Mouse (Mus musculus): ENCODE results near the gene Creg2.
"Not testable (repeated sequence)": the region's sequence is repeated elsewhere in the genome, so short reads cannot be mapped to it uniquely, and the experiment has no call there.

Creg2 gene

DNA sequence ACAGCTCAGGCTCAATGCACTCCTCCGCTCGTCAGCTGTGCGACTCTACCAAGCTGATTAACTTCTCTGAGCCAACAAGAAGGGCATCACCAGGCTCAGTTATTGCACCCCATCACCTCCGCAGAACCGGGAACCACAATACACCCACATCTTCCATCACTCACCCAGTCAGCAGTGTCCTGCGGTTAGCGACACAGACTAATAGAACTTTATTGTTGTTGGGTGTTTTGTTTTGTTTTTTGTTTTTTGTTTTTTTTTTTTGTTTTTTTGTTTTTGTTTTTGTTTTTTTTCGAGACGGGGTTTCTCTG lies at the start of gene Creg2:
Gene Creg2 (minus strand): TSS at position 234 of the 308 bp plus-strand sequence.
- peak in 1 of 2 experiments; percentile 82 for DNase-seq (ENCODE audit: low spot score in 2 of 2)

DNA sequence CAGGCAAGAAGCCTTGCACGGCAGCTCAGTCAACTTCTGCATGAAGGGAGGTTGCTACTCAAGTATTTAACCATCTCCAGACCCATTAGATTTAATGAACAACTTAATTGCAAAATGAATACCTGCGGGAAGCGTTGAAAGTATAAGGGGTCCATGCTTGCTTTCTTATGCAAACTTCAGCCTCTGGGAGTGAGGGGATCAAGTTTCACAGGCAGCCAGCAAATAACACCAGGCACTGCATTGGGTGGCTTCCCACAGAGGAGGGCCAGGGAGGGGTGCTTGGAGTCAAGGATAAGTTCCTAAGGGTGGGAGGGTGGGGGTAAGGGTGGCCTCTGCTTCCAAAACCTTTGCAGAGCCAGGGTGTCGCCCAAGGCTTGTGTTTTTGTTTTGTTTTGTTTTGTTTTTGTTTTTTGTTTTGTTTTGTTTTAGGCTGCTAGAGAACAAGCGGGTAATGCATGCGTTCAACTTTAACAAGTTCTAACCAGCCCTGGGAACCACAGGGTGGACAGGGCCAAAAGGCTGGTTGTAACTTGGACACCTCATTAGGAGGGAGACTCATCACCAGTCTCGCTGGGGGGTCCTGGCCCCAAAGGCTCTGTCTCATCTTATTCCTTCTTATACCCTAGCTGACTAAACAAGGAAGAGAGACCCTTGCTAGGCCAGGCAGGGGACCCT lies 49.5 kb upstream of the Creg2 start:
- DNase-seq (ENCODE audit: low spot score in 2 of 2), result no peak

DNA sequence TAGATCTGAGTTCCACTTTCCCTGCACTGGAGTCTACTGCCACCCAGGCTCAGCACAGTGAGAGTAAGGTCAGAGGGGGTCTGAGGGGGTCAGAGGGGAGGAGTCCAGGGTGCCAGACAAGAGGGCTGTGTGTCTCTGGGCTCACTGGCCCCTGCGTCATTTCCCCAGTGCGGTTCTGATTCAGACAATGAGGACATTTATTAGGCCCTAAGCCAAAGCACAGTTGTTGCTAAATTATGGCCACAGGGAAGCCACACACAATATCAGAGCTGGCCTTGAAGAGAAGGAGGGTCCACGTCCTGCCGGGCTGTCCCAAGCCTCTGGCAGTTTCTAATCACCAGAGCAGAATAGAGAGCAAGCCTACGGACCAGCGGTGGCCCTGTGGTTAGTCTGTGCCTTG lies 47.2 kb upstream of the Creg2 start:
- DNase-seq (ENCODE audit: low spot score in 2 of 2), result no peak

DNA sequence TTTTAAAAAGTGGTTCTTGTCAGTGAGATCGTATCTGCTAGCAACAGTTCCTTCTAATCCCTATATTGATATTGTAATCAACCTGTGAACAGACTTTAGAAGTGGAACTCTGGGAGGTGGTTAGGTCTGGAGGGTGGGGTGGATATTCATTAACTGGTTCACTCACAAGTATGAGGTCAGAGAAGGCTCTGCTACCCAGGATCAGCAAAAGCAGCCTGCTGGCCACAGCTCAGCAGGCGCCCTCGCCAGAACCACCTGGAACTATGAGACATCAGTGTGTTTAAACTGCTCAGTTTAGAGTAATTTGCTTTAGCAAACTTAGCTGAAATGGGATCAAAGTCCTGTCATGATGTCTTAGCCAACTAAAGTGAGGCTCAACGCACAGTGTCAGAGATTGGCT lies 43.9 kb upstream of the Creg2 start:
- no peak for DNase-seq (ENCODE audit: low spot score in 2 of 2)

DNA sequence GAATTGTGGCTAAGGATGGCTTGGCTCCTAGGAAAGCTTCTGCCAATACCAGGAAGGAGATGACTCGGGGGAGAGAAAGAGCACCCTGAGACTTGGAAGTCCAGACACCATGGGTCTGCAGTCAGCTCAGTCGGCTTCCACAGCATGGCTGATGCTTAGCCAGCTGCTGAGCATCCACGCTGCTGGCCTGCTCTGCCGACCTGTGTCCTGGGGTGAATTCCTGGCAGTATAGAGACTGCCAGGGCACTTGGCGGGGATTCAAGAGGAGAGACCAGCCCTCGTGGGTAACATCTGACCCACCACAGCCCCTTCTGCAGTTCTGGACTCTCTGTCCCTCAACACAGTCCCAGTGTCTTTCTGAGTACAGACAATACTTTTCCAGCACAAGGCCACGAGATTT lies 43.5 kb upstream of the Creg2 start:
- no peak for DNase-seq (ENCODE audit: low spot score in 2 of 2)

DNA sequence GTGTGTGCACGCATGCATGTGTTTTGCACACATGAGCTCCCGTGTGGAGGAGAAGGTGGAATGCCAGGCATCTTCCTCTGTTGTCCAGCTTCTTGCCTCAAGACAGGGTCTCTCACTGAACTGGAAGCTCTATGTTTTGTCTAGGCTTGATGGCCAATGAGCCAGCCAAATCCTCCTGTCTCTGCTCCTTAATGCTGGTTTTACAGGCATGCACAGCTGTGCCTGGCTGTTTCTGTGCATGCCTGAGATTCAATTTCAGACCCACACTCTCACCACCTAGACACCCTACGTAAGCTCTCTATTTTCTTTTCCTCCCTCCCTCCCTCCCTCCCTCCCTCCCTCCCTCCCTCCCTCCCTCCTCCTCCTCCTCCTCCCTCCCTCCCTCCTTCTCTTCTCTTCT lies 40.7 kb upstream of the Creg2 start:
- DNase-seq (ENCODE audit: low spot score in 2 of 2), result no peak

DNA sequence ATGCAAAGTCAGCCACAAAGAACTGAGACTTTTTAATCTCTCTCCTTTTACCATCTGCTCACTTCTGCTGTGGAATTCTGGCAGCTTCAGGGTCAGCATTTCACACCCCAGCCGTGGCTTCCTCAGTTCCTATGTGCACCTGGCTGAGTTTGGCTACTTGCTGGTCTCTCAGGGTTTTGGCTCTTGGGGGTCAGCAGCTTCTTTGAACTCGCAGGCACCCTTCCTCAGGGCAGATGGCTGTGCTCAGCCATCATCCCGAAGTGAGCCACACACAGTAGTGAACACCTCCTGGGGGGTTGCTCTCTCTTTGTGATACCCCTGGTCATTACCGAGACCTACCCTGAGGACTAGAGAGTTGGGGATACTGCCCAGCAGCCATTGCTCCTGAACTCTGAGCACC lies 39.8 kb upstream of the Creg2 start:
- DNase-seq (ENCODE audit: low spot score in 2 of 2), result no peak

DNA sequence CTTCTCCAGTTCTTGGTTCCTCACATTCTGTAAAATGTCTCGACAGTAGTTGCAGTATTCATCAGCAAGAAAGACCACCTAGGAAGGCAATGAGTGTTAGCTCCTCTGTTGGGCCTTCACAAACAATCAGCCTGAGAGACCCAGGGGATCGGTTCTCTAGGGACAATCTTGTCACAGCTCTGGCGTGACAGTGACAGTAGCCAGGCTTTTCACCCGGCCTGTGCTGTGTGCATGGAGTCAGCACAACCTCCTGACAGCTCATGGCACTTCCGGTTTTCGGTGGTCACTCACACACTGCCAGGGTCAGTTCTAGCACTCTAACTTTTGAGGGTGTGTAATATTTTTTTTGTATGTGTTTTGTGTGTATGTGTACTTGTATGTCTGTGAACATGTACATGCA lies 37.3 kb upstream of the Creg2 start:
- DNase-seq (ENCODE audit: low spot score in 2 of 2), result no peak

DNA sequence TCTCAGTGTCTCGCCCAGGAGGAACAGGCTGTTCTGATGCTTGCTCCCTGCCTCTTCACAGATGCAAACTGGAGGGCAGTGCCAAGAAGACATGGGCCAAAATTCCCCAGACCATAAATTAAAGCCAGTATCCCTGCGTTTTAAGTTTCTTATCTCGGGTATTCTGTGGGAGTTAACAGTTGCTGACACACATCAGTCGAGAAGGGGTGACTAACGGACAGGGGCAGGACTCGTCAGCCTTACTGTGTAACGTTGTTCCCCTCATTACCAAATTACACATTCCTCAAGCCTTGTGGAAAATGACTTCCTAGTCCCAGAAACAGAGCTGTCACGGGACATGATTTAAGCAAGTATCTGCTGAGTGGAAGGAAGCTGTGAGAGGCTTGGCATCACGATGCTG lies 36.0 kb upstream of the Creg2 start:
- no peak for DNase-seq (ENCODE audit: low spot score in 2 of 2)

DNA sequence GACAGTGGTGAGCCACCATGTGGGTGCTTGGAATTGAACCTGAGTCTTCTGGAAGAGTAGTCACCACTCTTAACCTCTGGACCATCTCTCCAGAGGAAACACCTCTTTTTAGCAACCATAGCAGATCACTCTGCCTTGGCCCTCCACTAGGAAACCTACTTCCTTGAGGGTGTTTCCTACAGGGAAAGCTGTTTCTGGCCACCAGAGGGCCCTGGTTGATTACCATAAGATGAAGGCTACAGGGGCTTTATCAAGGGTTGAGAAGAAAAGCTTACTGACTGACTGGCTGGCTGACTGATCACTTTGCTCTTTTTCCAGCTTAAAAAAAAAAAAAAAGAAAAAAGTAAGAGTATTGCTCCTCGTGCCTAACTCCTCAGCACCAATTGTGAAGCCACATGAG lies 34.6 kb upstream of the Creg2 start:
- DNase-seq (ENCODE audit: low spot score in 2 of 2), result peak; percentile 83 to 84

DNA sequence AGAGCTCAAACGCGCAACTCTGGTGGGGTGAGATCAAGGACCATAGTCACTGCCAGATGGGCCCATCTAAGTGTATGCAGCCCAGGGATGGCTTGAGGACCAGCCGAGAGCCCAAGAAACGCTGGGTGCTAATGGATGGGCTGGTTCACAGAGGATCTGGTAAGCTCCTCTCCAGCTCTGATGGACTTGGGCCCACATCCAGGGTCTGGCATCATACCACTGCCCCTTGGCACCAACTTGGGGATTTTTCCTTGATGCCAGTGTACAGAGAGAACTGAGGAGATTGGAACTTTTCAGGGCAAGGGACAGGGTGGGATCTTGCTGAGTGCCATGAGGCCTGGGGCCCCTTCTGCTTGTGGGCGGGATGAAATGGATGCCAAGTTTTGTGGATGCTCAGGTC lies 30.4 kb upstream of the Creg2 start:
- DNase-seq (ENCODE audit: low spot score in 2 of 2), result no peak

DNA sequence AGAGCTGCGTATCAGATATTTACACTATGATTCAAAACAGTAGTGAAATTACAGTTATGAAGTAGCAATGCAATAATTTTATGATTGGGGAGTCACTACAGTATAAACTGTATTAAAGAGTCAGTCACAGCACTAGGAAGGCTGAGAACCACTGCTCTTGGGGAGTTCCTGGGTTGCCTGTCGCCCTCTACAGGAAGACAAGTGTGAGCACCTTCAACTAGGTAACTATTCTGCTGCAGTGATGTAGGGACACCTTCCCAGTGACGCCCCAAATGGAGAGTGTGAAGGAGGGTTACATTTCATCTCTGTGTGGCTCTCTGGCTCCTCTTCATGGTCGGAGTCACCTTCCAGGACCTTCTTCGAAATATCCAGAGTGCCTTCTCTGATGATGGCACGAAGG lies 29.3 kb upstream of the Creg2 start:
- DNase-seq (ENCODE audit: low spot score in 2 of 2), result no peak

DNA sequence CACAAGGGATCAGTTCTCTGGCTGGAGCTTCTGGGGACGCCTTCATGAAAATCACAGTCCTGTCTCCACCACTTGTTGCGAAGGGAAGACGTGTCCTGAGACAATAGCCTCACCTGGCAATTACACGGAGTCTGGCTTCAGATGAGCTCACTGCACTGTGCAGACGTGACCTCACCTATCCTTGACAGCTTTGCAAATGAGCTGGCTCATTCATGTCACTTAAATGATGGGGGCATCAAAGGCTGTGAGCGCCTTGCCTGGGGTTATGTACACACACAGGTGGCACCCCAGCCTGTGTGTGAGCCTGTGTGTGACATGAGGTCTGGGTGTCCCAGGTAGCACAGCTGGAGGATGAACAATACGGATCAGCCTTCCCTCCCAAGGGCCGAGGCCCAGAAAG lies 27.6 kb upstream of the Creg2 start:
- no peak for DNase-seq (ENCODE audit: low spot score in 2 of 2)

DNA sequence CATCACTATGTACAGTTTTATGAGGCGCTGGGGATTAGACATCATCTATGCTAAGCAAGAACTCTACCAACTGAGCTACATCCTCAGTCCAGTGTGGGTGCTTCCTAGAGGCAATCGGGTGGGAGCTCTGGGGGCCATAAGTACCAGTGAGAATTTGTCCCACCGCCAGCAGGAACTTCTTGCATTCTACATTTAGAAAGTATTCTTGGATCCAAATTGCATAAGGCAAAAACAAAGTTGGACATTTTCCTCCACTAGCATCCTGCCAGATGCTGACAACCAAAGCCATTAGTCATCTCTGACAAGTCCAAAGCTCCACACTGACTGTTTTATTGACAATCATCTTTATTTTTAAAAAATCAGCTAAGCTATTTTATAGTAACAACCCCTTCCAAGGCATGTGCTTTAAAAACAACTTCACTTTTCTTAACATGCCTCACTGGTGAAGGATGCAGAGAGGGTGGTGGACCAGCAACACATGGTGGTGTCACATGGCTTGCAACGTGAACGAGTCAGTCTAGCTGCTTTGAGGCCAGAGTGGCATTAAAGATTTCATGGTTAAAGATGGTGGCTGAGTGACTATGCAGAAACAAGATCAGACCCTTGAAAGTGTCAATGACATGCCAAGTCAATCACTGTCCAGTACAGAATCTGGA lies 25.1 kb upstream of the Creg2 start:
- DNase-seq (ENCODE audit: low spot score in 2 of 2), result peak; percentile 52 to 53

DNA sequence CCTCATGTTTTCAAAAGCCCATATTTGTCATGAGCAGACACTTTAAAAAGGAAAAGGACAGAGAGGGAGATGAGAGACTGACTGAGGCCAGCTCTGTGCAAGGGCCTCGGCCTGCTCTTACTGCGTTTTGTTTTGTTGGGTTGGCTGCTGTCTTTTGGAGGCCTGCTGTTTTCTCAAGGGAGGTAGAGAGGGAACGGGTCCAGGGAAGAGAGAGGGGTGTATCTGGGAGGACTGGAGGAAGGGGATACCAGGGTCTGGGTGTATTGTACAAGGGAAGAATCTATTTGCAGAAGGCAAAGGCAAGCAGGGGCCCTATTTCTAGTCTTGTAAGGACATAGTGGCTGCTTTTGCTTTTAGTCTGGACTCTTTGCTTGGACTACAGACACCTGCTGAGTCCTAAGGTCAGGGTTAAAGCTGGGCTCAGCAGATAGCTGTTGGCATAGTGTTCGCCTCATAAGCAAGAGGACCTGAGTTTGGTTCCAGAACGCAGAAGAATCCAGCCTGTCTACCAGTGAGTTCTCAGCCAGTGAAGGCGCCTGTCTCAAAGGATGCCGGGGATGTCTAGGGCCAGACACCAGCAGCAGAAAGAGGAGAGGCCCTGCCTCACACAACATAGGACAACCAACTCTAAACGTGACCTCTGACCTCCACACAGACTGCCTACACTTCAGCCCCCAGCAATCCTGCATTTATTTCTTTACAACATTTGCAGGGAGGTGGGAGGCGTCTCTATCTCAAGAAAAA lies 21.3 kb upstream of the Creg2 start:
- no peak for DNase-seq (ENCODE audit: low spot score in 2 of 2)

DNA sequence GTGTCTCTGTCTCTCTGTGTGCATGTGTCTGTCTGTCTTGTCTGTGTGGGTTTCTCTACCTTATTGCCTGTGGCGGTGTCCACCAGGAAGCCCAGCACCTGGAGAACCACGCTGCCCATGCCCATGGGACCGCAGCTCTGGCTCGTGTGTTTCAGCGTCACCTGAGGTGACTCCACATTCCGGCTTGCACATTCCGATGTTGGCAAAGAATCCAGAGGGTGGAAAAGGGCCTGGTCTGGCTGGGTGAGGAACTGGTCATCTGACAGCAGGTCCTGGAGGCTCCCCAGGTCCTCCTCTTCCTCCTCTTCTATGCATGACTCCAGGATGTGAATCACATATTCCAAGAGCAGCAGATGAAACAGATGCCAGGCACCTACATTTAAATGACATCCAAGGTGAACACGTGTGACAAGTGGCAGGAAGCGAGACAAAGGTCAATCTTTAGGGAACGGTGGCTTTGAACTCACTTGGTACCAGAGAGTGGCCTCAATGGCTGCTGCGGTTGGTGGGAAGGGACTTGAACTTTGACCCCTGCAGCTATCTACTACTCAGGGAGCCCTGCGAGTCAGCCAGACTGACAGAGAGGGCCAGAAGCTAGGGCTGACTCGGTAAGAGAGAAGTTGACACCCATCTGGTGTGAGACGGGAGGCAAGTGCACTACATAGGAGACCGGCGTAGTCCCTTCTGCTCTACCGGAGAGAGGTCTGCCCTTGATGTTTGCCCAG lies 19.1 kb upstream of the Creg2 start:
- DNase-seq (ENCODE audit: low spot score in 2 of 2), result no peak

DNA sequence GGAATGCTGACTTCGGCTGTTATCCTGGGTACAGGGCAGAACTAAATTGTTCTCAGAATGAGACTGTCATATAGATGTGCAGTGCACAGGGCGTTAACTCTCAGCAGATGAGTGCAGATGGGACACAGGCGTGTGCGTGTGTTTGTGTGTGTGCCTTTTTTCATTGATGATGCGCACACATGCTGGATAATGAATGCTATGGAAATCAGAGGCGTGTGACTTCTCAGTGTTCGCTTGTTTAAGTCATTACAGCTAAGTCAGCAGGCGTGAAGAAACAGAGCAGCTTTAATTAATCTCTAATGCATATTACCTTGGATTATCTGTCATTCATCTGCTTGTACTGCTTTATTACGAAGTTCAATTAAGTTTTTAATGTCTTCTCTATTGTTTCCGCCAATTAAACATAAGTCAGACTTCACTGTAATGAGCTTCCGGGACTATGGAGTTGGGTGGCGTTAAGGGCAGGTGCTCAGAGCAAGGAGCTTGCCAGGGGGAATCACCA lies 15.5 kb upstream of the Creg2 start:
- DNase-seq (ENCODE audit: low spot score in 2 of 2), result no peak

DNA sequence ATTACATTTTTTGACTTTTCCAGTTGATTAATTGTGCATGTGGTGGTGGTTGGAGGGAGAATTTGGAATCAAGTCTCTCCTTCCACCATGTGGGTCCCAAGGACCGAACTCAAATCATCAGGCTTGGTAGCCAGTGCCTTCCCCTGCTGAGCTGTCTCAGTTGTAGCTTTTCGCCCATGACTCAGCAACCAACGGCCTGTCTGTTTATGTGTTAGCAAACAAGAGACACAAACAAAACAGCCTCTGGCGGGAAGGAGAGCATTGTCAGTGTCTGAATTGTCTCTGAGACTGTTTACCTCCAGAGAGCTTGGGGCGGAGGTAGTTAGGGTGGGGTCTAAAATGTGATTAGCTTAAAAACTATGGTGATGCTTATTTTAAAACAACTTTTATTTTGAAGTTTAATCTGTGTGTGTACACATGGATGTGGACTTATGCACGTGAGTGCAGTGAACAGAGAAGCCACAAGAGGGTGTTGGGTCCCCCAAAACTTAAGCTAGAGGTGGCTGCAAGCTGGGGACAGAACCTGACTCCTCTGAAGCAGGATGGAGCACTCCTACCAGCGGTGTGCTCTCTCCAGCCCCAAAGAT lies 12.9 kb upstream of the Creg2 start:
- no peak for DNase-seq (ENCODE audit: low spot score in 2 of 2)

DNA sequence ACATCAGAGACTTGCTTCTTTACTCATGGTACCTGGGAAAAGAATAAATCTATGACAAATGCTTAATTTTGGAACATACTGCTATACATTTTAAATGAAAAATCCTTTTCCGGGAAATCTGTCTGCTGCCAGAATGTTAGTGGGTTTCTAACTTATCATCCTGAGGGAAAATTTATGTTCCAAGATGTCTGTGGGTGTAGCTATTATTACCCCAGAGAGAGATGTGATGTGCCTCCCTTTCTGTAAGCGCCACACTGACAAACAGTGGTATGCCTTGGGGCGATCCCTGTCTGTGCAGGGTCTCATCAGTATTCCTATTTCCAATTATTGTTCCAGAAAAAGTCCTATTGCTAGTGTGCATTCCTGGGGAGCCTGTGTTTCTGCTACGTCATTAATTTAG lies 11.8 kb upstream of the Creg2 start:
- no peak for DNase-seq (ENCODE audit: low spot score in 2 of 2)

DNA sequence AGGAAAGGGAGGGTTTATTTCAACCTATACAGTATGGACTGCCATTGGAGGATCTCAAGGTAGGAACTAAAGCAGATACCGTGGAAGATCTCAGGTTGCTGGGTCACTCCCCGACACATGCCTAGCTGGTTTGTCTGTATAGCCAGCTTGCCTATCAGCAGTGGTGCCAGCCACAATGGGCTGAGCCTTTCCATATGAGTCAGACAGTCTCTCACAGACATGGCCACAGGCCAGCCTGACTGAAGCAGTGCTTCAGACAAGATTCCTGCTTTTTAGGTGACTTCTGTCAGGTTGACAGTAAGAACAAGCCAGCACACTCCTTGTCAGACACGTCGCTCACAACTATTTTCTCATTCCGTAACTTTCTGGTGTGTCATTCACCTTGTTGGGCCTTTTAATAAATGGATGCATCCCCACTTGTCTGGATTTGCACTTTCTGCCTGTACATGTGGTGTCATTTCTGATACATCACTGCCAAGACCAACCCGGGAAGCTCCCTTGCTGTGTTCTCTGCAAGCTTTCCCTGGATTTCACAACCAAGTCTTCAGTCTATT lies 5.8 kb upstream of the Creg2 start:
- DNase-seq (ENCODE audit: low spot score in 2 of 2), result no peak

DNA sequence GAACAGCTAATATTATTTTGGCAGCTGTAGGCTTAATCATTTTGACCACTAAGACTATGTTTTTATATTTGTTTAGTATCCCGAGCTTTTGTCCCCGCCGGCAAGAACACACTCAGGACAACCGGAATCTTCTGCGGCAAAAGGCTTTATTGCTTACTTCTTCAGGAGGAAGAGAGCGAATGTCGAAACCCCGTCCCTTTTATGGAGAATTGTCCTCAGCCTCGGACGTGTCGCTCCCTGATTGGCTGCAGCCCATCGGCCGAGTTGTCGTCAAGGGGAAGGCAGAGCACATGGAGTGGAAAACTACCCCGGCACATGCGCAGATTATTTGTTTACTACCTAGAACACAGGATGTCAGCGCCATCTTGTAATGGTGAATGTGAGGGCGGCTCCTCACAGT lies 3.6 kb upstream of the Creg2 start:
- DNase-seq (ENCODE audit: low spot score in 2 of 2), result not testable (repeated sequence)

DNA sequence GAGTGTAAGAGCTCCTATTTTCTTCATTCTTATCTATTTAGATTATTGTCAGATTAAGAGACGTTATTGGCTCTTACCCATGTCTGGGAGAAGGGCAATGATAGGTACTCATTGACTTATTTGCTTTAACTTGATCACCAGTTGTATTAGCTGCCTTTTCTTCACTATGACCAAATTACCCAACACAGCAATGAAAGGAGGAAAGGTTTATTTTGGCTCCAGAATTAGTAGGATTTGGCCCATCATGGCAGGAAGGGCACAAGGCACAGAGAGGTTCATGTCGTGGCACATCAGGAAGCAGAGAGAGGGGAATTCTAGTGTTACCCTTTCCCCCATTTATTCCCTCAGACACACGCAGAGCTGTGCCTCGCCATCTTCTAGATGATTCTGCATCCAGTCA lies 1.8 kb upstream of the Creg2 start:
- DNase-seq (ENCODE audit: low spot score in 2 of 2), result no peak
